Mouse (Mus musculus) CD4-positive, CD25-positive, alpha-beta regulatory T cell, adult 4 months (primary cell): Measurements from ENCODE around the gene Srp68. TPM values are rescaled to one million over a fixed set of nuclear protein-coding genes. Genes with fewer than 3 reads are reported as not detected.

Experiments used
- ATAC-seq: one replicate; pipeline ENCODE4 v1.8.0; 2017
- polyA plus RNA-seq, 2 experiments: library from polyadenylated mRNA; unstranded; fragments of 100-300 nt; shearing (Covaris generic); gene quantifications; one replicate each; pipeline ENCODE4 v1.2.1; 2017

The Srp68 gene
- polyA plus RNA-seq, 2 experiments from 2014 or later, result 39.5 to 53.9 TPM

DNA sequence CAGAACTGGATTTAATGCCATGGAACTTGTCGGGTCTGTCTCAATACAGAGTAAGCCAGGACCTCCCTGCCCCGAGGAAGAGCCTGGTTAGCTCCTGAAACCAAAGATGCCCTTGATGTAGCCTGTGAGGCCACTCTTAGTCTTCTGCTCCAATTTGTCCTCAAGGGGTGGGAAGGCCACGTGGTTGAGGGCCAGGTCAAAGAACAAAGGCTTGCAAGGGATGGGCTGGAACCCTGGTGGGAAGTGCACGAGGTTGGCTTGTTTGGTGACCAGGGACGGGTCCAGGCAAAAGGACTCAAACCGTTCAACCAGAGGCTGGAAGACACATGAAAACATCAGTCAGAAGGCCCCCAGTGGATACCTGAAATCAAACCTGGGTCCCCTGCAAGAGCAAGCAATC is 28.4 kb downstream of the Srp68 start:
- ATAC-seq, result no peak

DNA sequence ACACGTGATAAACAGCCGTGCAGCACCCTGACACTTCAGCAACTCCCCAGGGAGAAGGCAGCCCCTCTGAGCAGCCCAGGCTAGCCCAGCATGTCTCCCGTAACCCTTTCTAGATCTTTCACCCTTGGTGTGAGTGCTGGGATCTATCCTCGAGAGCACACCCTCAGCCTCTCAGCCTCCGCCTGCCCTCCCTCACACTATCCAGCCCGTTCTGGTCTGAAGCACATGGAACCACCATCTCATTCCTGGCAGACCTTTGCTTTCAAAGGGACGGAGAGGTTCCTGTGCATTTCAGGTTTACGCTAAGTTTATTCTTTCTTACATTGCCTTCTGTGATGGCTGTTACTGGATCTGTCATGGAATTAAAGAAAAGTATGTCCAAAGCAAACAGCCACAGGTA is 29.4 kb downstream of the Srp68 start:
- no peak for ATAC-seq

GRCm38 (mm10) chr11:116241744-116242235 is 32.2 kb downstream of the Srp68 start:
- ATAC-seq, result no peak

DNA sequence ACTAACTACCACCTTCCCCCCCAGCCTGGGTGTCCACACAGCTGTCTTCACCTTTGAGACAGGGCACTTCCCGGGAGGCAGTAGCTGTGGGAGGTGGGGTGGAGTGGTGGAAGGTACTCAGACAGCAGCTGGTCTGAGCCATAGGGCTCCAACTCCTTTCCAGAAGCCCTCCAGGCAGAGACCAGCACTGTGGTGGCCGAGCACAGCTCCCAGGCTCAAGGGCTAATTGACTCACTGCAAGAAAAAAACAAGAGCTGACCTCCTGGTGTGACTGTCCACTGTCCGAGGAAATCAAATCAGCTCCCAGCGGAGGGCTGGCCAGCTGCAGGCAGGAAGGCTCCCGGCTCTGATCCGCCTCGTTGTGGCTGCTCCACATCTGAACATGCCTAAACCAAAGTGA is 34.2 kb downstream of the Srp68 start:
- ATAC-seq, result no peak

- ATAC-seq, result peak; percentile 32
Measured at GRCm38 (mm10) chr11:116237742-116238395, 36.1 kb downstream of the Srp68 start, which contains the start of gene Evpl. Gene Evpl, minus strand, starts transcription at chr11:116238077.

DNA sequence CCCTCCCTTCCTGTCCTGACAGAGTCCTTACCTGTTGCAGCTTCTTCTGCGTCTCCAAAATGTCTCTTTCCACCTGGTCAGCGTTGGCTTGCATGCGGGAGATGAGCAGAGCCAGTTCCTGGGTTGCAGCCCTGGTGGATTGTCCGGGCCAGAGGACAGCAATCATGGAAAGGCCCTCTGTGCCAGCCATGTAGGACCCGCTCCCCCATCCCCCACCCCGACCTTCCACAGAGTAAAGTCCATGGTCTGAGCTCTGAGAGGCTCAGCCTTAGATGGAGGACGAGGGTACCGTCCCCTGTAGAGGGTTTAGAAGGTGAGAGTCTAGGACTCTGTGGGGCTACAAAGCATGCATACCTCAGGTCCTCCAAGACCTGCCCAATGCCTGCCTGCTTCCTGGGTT is 39.1 kb downstream of the Srp68 start:
- no peak for ATAC-seq

DNA sequence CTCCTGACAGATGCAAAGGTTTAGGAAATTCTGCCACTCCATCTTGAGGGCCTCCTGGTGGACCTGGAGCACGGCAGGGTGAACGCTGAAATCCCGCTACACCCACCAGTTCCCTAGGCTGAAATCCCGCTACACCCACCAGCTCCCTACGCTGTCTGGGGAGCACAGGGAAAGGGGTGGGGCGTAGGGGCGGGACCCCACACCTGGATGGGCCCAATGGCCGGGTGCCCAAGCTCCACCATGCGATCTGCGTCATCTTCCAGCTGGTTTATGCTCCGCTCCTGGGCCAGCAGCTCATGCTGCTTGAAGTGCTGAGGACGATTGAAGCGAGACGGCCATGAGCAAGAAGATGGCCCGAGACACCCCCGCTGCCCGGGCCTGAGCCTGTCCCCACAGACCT is 41.6 kb downstream of the Srp68 start:
- ATAC-seq, result no peak

GRCm38 (mm10) chr11:116228699-116229098 is 45.3 kb downstream of the Srp68 start:
- ATAC-seq, result no peak

GRCm38 (mm10) chr11:116226414-116226813 is 47.6 kb downstream of the Srp68 start:
- peak; percentile 39 for ATAC-seq

GRCm38 (mm10) chr11:116222740-116223059 is 51.3 kb downstream of the Srp68 start:
- no peak for ATAC-seq

- ATAC-seq, result no peak
Measured at GRCm38 (mm10) chr11:116221931-116222739, 51.9 kb downstream of the Srp68 start.

DNA sequence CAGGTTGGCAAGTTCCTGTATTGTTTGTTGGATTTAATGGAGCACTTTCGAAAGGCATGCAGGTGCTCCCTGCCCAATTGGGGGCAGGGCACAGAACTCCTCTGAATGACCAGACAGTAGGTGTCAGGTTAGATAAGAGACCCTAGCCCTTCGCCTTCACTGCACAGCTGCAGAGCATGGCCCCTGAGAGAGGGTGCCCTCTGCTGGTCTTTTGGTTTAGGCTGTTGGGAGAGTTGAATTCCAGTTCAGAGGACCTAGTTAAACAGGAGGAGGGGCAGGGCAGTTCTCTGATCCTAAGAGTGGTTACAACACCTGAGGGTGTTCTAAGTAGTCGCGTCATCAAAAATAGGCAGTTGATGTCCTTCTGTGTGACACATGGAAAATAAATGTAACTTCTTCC is 54.1 kb downstream of the Srp68 start:
- no peak for ATAC-seq

DNA sequence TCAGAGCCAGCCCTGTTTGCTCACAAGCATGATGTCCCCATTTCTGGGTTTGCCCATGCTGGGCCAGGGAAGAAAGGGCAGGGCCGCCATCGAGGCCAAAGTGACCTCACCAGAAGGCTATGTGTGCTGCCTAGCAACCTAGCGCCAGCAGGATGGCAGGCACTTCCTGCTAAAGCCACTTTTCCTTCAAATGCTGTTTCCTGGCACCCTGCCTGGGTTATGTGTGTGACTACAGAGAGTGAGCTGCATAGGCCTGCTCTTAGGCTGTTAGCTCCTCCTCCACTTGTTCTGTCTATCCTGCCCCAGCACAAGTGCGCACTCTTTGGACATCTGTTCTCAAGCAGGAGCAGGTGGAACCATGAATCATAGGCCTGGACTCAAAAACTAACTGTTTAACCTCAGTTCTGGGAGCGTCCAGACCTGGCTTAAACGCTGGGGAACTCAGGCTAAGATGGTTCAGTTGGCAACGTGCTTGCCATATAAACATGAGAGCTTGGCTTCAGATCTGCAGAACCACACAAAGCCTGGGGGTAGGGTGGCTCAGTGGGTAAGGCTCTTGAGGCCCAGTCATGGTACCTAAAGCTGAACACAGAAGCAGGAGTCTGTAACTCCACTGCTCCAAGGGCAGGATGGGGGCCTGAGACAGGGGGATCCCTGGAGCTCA is 55.1 kb downstream of the Srp68 start:
- no peak for ATAC-seq

DNA sequence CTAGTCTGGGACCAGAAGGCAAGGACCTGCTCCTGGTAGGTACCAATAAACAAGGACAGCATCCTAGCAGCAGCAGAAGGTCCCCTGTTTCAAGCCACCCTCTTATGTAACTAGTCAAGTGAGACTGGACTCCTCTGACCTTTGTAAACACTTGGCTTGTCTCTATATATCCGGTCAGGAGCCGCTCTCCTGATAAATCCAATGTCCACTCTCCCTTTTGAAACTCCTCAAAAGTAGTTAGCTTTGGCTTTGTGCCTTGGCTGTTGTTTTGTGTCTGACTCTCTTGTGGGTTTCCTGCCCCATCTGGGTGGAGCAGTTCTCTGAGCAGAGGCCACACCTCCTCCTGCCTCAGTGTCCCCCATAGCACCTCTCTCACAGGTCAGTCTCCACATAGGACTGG is 55.8 kb downstream of the Srp68 start:
- ATAC-seq, result no peak

DNA sequence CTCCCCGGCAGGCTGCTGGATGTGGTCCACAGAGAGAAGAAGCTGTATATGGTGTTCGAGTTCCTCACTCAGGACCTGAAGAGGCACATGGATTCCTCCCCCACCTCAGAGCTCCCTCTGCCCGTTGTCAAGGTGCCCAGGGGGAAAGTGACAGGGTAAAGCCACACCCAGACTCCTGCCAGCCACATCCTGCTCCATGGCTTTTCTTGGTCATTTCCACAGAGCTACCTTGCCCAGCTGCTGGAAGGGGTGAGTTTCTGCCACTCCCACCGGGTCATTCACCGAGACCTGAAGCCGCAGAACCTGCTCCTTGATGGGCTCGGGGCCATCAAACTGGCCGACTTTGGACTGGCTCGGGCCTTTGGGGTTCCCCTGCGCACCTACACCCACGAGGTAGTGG is 57.5 kb downstream of the Srp68 start:
- ATAC-seq, result no peak

- no peak for ATAC-seq
Measured at GRCm38 (mm10) chr11:116215991-116216390, 58.0 kb downstream of the Srp68 start.

- no peak for ATAC-seq
Measured at GRCm38 (mm10) chr11:116215181-116215580, 58.8 kb downstream of the Srp68 start.

GRCm38 (mm10) chr11:116213877-116214510 is 60.0 kb downstream of the Srp68 start:
- no peak for ATAC-seq

- ATAC-seq, result no peak
Measured at GRCm38 (mm10) chr11:116212847-116213246, 61.2 kb downstream of the Srp68 start.

- no peak for ATAC-seq
Measured at GRCm38 (mm10) chr11:116210696-116211095, 63.3 kb downstream of the Srp68 start.

DNA sequence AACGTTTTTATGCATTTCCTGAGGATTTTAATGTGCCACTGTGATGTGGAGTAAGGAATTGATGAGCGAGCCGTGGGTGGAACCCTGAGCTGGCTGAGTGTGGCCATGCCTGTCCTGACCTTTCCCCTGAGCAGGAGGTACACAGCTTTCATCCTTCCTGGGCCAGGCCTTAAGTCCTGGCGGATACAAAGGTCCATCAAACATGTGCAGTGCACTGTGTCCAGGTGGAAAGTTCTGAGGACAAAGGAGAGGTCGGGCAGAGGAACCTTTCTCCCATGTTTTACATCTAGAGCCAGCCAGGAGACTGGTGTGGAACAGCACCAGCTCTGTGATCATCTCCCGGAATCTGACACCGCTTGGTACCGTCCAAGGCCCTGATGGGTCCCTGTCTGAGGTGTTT is 64.8 kb downstream of the Srp68 start:
- ATAC-seq, result no peak

DNA sequence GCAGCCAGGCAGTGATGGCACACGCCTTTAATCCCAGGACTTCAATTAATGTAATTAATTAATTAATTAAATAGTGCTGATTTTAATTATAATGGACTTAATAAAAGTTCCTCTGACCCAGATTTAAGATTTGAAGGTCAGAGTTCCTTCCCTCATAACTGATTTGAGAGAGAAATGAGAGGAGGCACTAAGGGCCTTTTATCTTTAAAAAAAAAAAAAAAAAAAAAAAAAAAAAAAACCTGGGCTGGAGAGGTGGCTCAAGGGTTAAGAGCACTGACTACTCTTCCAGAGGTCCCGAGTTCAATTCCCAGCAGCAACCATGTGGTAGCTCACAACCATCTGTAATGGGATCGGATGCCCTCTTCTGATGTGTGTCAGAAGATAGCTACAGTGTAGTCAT is 65.4 kb downstream of the Srp68 start:
- no peak for ATAC-seq

- ATAC-seq, result no peak
Measured at GRCm38 (mm10) chr11:116206678-116207077, 67.3 kb downstream of the Srp68 start.
